Mouse (Mus musculus): ENCODE measurements around the gene Cftr. TPM values are rescaled to one million over a fixed set of nuclear protein-coding genes. Genes with fewer than 3 reads are reported as not detected.
A peak's percentile ranks its signal among the peaks of the same experiment; 100 is the strongest.

Gene Cftr
- not detected in 2 replicates for polyA plus RNA-seq (2014; fragmentation: Nextera tagmentation; extraction: Ambion mirVana)

DNA sequence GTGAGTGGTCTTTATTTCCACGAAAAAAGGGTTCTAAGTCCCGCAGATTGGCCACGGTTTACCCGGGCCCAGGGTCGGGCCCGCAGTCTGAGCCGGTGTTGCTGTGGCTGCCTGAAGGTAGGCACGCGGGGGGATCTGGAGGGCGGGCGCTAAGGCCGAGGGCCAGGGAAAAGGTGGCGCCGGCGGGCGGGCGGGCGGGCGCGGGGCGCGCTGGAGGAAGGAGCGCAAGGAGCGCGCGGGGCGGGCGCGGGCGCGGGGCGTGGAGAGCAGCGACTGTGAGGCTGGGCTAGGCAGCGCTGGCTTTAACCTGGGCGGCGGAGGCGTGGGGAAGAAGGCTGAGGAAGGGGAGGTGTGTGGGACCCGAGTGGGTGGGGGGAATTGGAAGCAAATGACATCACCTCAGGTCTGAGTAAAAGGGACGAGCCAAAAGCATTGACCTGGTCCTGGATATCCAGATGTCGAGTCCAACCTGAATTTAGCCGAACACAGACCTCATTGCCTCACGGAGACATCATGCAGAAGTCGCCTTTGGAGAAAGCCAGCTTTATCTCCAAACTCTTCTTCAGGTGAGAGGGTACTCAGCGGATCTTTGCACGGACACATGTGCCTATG is at the start of gene Cftr:
Gene Cftr (plus strand): TSS at position 377 of the 612 bp plus-strand sequence.
- peak; percentile 92 for ATAC-seq (ENCODE audit: low FRiP score)
- Histone ChIP-seq H3K4me1 (ENCODE audit: control insufficient read depth, insufficient read depth, low read length) (peaks cover 4% of the 10 kb centered on the region; the same call in 1 of the 2 replicates), H3K27me3 (ENCODE audit: control insufficient read depth, insufficient read depth, low read length) (no peaks in the 10 kb centered on the region; the same call in 1 of the 2 replicates), H3K4me3 (ENCODE audit: low read depth, low read length) (peak within 1 kb of the TSS; percentile 44), H3K9ac (ENCODE audit: low read length) (peak within 1 kb of the TSS; percentile 47), H3K4me2 (peak within 1 kb of the TSS; percentile 76), H3K27ac (ENCODE audit: low read depth, low read length) (no peak within 1 kb of the TSS), H3K9me3 (ENCODE audit: control insufficient read depth, low read length) (no peaks in the 10 kb centered on the region), H3K36me3 (ENCODE audit: control insufficient read depth, insufficient read depth, low read length) (no peaks in the 10 kb centered on the region)
- 1% methylated on average over 45 of the region's 45 CpGs for WGBS
- peak; percentile 93 for DNase-seq (ENCODE audit: low spot score, missing footprints)

DNA sequence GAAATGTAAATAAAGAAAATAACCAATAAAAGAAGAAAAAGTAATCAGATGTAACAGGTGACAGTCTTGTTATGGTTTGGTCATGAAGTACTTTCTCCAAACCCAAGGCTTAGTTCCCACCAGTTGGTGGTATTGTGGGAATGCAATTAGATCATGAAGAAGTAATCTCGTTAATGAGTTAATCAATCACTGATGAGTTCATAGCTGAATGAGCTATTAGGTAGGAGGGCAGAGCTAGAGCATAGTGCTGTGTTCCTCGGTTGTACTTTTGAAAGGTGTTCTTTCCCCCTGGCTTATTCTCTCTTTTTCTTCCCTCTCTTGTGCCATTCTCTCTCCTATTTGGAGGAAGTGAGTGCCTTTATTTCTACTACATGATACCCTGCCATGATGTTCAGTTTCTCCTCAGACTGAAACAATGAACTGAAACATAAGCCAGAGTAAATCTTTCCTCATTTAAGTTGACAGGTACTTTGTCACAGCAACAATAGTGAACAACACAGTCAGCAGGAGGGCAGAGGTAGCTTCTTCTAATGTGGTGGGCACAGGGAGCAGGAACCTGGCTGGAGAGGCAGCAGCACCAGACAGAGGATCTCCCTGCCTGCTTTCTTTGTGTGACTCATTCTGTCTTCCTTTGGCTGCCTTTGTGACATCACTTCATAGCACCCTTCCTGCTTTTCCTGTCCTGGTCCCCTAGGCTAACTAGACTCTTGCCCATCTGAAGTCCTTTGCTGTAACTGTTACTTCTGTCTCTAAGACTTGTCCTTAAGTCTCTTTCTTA is 43.1 kb upstream of the Cftr start:
- no peaks in the 10 kb centered on the region for H3K4me1 ChIP-seq (ENCODE audit: control insufficient read depth, insufficient read depth, low read length)
- 76% methylated on average over 2 of the region's 2 CpGs for WGBS
- H3K4me2 ChIP-seq: no peak overlapping the region
- no peaks in the 10 kb centered on the region for H3K36me3 ChIP-seq (ENCODE audit: control insufficient read depth, insufficient read depth, low read length)
- no peak for ATAC-seq (ENCODE audit: low FRiP score)
- H3K27me3 ChIP-seq (ENCODE audit: control insufficient read depth, insufficient read depth, low read length): no peaks in the 10 kb centered on the region
- H3K9me3 ChIP-seq (ENCODE audit: control insufficient read depth, low read length): no peaks in the 10 kb centered on the region
- no peak overlapping the region for H3K9ac ChIP-seq (ENCODE audit: low read length)
- H3K4me3 ChIP-seq (ENCODE audit: low read depth, low read length): no peak overlapping the region
- DNase-seq (ENCODE audit: low spot score, missing footprints): no peak
- no peak overlapping the region for H3K27ac ChIP-seq (ENCODE audit: low read depth, low read length)

DNA sequence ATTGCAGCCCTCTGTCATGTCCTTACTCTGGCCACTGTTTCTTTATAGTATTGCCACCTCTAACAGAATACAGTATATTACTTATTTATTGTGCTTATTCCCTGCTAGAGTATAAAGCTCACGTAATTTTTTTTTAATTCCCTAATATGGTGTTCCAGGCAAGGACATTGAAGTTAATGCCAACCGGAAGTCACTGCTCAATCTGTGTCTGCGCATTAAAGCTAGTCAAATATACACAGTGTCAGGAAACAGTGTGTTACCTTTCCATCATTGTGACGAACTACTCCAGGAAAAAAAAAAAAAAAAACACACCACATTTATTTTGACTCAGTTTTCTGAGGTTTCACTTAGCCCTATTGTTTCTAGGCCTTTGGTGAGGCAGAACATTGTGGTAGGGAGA is 42.4 kb upstream of the Cftr start:
- no peaks in the 10 kb centered on the region for H3K36me3 ChIP-seq (ENCODE audit: control insufficient read depth, insufficient read depth, low read length)
- no peaks in the 10 kb centered on the region for H3K27me3 ChIP-seq (ENCODE audit: control insufficient read depth, insufficient read depth, low read length)
- DNase-seq (ENCODE audit: low spot score, missing footprints): no peak
- H3K4me2 ChIP-seq: no peak overlapping the region
- H3K9me3 ChIP-seq (ENCODE audit: control insufficient read depth, low read length): no peaks in the 10 kb centered on the region
- H3K4me3 ChIP-seq (ENCODE audit: low read depth, low read length): no peak overlapping the region
- 90% methylated on average over 4 of the region's 4 CpGs for WGBS
- H3K27ac ChIP-seq (ENCODE audit: low read depth, low read length): no peak overlapping the region
- H3K9ac ChIP-seq (ENCODE audit: low read length): no peak overlapping the region
- H3K4me1 ChIP-seq (ENCODE audit: control insufficient read depth, insufficient read depth, low read length): no peaks in the 10 kb centered on the region
- ATAC-seq (ENCODE audit: low FRiP score): no peak

DNA sequence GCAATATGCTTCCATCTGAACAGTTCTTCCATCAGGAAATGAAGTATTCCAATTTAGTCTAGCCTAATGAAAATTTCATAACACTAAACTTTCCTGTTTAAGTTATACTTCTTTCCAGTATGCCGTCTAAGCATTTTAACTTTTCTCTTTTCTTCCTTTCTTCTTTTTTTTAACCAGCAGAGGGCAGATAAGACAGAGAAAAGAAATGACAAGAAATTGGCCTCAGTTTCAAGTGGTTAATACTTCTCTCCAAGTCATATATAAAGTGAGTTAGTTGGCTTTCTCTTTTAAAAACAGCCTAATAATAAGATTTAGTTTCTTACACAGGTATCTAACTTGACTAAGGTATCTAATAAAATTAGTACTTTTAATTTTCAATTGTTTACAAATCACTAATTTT is 35.2 kb upstream of the Cftr start:
- H3K9ac ChIP-seq (ENCODE audit: low read length): no peak overlapping the region
- H3K9me3 ChIP-seq (ENCODE audit: control insufficient read depth, low read length): no peaks in the 10 kb centered on the region
- 67% methylated on average over 1 of the region's 1 CpGs for WGBS
- DNase-seq (ENCODE audit: low spot score, missing footprints) (no peak), ATAC-seq (ENCODE audit: low FRiP score) (no peak)
- H3K27me3 ChIP-seq (ENCODE audit: control insufficient read depth, insufficient read depth, low read length): no peaks in the 10 kb centered on the region
- no peak overlapping the region for H3K27ac ChIP-seq (ENCODE audit: low read depth, low read length)
- H3K4me1 ChIP-seq (ENCODE audit: control insufficient read depth, insufficient read depth, low read length): no peaks in the 10 kb centered on the region
- H3K36me3 ChIP-seq (ENCODE audit: control insufficient read depth, insufficient read depth, low read length): no peaks in the 10 kb centered on the region
- no peak overlapping the region for H3K4me3 ChIP-seq (ENCODE audit: low read depth, low read length)
- no peak overlapping the region for H3K4me2 ChIP-seq

DNA sequence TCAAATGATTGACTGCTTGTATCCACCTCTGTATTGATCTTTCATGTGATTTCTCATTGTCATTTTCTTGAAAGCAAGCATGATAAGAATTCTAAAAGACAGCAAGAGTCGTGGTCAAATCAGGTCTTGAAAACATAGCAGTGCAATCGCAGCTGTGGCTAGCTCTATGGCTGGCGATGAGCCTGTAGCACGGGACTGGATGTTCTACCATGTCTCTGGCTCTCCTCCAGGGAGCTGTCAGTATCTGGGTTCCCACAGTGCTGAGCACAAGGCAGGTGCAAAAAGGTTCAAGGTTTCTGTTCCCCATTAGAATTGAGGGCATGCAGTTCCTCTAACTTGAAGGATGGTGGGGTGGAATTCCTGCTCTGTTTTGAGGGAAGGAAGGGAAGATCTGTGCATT is 17.5 kb upstream of the Cftr start:
- WGBS: 86% methylated on average over 4 of the region's 4 CpGs
- ATAC-seq (ENCODE audit: low FRiP score): no peak

DNA sequence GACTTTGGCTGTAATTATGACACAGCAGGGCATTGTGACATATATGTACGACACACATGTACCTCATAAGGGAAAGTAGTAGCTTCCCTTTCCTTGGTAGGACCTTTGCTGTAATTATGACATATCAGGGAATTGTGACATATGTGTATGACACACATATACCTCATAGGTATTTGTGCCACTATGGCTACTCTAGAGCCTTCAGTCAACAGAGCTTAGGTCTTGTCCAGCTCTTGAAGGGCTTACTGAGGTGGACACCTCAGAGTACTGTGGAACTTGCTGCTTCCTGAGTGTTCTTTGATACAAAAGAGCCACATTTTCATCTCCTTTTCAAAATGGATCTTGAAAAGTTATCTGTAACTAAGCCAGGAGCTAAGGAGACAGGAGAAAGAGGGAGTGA is 869 bp upstream of the Cftr start:
- H3K27ac ChIP-seq (ENCODE audit: low read depth, low read length): no peak overlapping the region
- H3K9ac ChIP-seq (ENCODE audit: low read length): no peak overlapping the region
- no peak for ATAC-seq (ENCODE audit: low FRiP score)
- no peak for DNase-seq (ENCODE audit: low spot score, missing footprints)
- H3K4me3 ChIP-seq (ENCODE audit: low read depth, low read length): no peak overlapping the region
- H3K9me3 ChIP-seq (ENCODE audit: control insufficient read depth, low read length): no peaks in the 10 kb centered on the region
- H3K36me3 ChIP-seq (ENCODE audit: control insufficient read depth, insufficient read depth, low read length): no peaks in the 10 kb centered on the region
- WGBS: 100% methylated on average over 1 of the region's 1 CpGs
- no peak overlapping the region for H3K4me2 ChIP-seq
- H3K27me3 ChIP-seq (ENCODE audit: control insufficient read depth, insufficient read depth, low read length): no peaks in the 10 kb centered on the region; the same call in 1 of the 2 replicates
- H3K4me1 ChIP-seq (ENCODE audit: control insufficient read depth, insufficient read depth, low read length): peaks cover 4% of the 10 kb centered on the region; the same call in 1 of the 2 replicates

More for the DNA sequence above, 17.5 kb upstream of the Cftr start:
- Histone ChIP-seq H3K9me3 (ENCODE audit: control insufficient read depth, low read length) (no peaks in the 10 kb centered on the region), H3K27me3 (ENCODE audit: control insufficient read depth, insufficient read depth, low read length) (no peaks in the 10 kb centered on the region), H3K36me3 (ENCODE audit: control insufficient read depth, insufficient read depth, low read length) (no peaks in the 10 kb centered on the region), H3K9ac (ENCODE audit: low read length) (no peak overlapping the region), H3K27ac (ENCODE audit: low read depth, low read length) (no peak overlapping the region), H3K4me2 (no peak overlapping the region), H3K4me3 (ENCODE audit: low read depth, low read length) (no peak overlapping the region), H3K4me1 (ENCODE audit: control insufficient read depth, insufficient read depth, low read length) (no peaks in the 10 kb centered on the region)
- no peak for DNase-seq (ENCODE audit: low spot score, missing footprints)

DNA sequence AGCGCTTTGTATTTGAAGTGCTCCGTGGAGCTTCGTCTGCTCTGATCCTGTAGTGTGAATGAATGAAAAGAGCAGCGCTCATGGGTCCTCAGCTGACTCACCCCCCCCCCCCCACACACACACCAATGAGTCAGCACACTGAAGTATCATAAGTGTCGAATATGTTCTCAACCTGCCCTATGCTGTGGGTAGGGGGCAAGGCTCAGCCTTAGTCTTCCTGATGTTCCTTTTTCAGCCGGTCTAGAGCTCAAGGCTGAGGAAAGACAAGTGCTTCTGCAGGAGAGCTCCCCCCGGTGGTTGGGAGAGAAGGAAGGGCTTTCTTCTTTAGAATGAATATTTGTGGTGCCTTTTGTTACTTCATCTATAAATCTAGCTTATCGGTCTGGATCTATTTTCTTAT is 1.1 kb downstream of the Cftr start:
- Histone ChIP-seq H3K27ac (ENCODE audit: low read depth, low read length) (no peak overlapping the region), H3K4me1 (ENCODE audit: control insufficient read depth, insufficient read depth, low read length) (peaks cover 4% of the 10 kb centered on the region; the same call in 1 of the 2 replicates), H3K4me3 (ENCODE audit: low read depth, low read length) (no peak overlapping the region), H3K9ac (ENCODE audit: low read length) (no peak overlapping the region), H3K4me2 (no peak overlapping the region), H3K27me3 (ENCODE audit: control insufficient read depth, insufficient read depth, low read length) (no peaks in the 10 kb centered on the region; the same call in 1 of the 2 replicates), H3K9me3 (ENCODE audit: control insufficient read depth, low read length) (no peaks in the 10 kb centered on the region), H3K36me3 (ENCODE audit: control insufficient read depth, insufficient read depth, low read length) (no peaks in the 10 kb centered on the region)
- WGBS: 48% methylated on average over 8 of the region's 8 CpGs
- peak; percentile 66 for ATAC-seq (ENCODE audit: low FRiP score)
- no peak for DNase-seq (ENCODE audit: low spot score, missing footprints)

DNA sequence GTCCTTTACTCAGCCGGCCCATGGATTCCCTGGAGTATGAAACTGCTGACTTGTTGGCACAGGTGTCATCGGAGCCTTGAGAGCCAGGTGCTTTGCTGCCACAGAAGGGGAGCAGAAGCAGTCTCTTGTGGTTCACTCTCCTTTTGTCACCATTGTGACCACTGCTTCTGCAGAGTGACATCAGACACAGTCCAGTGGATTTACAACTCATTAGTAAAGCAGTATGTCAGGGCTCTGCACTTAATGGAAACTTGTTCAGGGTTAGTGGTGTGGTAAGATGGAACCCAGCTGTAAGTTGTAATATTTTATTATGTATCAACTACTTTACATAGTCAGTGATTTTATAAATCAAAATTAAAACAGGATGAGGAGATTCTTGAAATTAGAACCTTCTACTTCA is 7.0 kb downstream of the Cftr start:
- no peak for DNase-seq (ENCODE audit: low spot score, missing footprints)
- H3K9me3 ChIP-seq (ENCODE audit: control insufficient read depth, low read length): no peaks in the 10 kb centered on the region
- H3K4me3 ChIP-seq (ENCODE audit: low read depth, low read length): no peak overlapping the region
- 77% methylated on average over 2 of the region's 2 CpGs for whole genome bisulfite sequencing
- H3K9ac ChIP-seq (ENCODE audit: low read length): no peak overlapping the region
- no peaks in the 10 kb centered on the region for H3K27me3 ChIP-seq (ENCODE audit: control insufficient read depth, insufficient read depth, low read length)
- H3K27ac ChIP-seq (ENCODE audit: low read depth, low read length): no peak overlapping the region
- peak; percentile 24; the same call in 1 of the 2 replicates for ATAC-seq (ENCODE audit: low FRiP score)
- H3K4me1 ChIP-seq (ENCODE audit: control insufficient read depth, insufficient read depth, low read length): no peaks in the 10 kb centered on the region
- H3K36me3 ChIP-seq (ENCODE audit: control insufficient read depth, insufficient read depth, low read length): no peaks in the 10 kb centered on the region
- no peak overlapping the region for H3K4me2 ChIP-seq

DNA sequence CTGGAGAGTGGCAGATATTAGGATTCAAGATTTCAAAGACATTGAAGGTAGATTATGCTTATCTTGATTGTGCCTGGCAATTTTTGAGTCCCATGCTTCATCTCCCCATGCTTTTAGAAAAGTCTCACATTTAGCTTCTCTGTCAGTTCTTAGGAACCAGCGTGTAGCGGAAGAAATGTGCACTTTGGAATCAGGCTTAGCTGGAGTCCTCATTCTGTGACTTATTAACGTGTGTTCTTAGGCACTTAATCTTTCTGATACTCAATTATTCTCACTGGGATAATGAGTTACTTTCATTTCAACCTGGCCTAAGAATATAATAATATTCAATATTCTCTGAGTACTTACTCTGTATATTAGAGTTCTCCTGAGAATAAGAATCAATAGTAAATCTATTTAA is 10.2 kb downstream of the Cftr start:
- Histone ChIP-seq H3K27ac (ENCODE audit: low read depth, low read length) (no peak overlapping the region), H3K27me3 (ENCODE audit: control insufficient read depth, insufficient read depth, low read length) (no peaks in the 10 kb centered on the region), H3K36me3 (ENCODE audit: control insufficient read depth, insufficient read depth, low read length) (no peaks in the 10 kb centered on the region), H3K4me3 (ENCODE audit: low read depth, low read length) (no peak overlapping the region), H3K4me1 (ENCODE audit: control insufficient read depth, insufficient read depth, low read length) (no peaks in the 10 kb centered on the region), H3K9me3 (ENCODE audit: control insufficient read depth, low read length) (no peaks in the 10 kb centered on the region), H3K9ac (ENCODE audit: low read length) (no peak overlapping the region), H3K4me2 (no peak overlapping the region)
- ATAC-seq (ENCODE audit: low FRiP score) (no peak), DNase-seq (ENCODE audit: low spot score, missing footprints) (no peak)
- WGBS: 76% methylated on average over 3 of the region's 3 CpGs

Measured in midbrain, embryonic 11.5 days (tissue).